Mouse (Mus musculus) stomach, embryonic 16.5 days (tissue): ENCODE data around the gene Susd4. TPM values are rescaled to one million over a fixed set of nuclear protein-coding genes. Genes with fewer than 3 reads are reported as not detected.

Source experiments
- ATAC-seq: fragments of 200-750 bp; cut with Nextera tagmentation; 2 replicates; pipeline ENCODE4 v1.8.0; 2017; ENCODE audit warnings: moderate number of reproducible peaks, moderate TSS enrichment; ENCODE audit not compliant: insufficient read depth, low FRiP score
- H3K27ac ChIP-seq: fragments of 300-500 bp; sonication (generic); 2 replicates; pipeline ENCODE4 v1.5.1; 2014; ENCODE audit warnings: low read length
- H3K27me3 ChIP-seq: fragments of 300-500 bp; sonication (generic); 2 replicates; pipeline ENCODE4 v1.6.1; 2014; ENCODE audit warnings: low read length, control low read depth, mixed read lengths; ENCODE audit not compliant: control insufficient read depth, insufficient read depth
- H3K36me3 ChIP-seq: fragments of 300-500 bp; sonication (generic); 2 replicates; pipeline ENCODE4 v1.6.1; 2014; ENCODE audit warnings: low read length; ENCODE audit not compliant: control insufficient read depth, insufficient read depth
- H3K4me1 ChIP-seq: fragments of 300-500 bp; sonication (generic); 2 replicates; pipeline ENCODE4 v1.6.1; 2014; ENCODE audit warnings: low read length, control low read depth, mixed read lengths; ENCODE audit not compliant: control insufficient read depth, insufficient read depth
- H3K4me2 ChIP-seq: fragments of 300-500 bp; sonication (generic); 2 replicates; pipeline ENCODE4 v1.6.1; 2014; ENCODE audit warnings: low read depth, low read length, mixed read lengths
- H3K4me3 ChIP-seq: fragments of 300-500 bp; sonication (generic); replicated peaks from 2 replicates; pipeline ENCODE4 v1.5.1; 2014; ENCODE audit warnings: mild to moderate bottlenecking, low read length
- H3K9ac ChIP-seq: fragments of 300-500 bp; sonication (generic); 2 replicates; pipeline ENCODE4 v1.6.1; 2014; ENCODE audit warnings: low read length
- H3K9me3 ChIP-seq: fragments of 300-500 bp; sonication (generic); replicated peaks from 2 replicates; pipeline ENCODE4 v1.6.1; 2016; ENCODE audit warnings: low read length, control low read depth; ENCODE audit not compliant: control insufficient read depth
- WGBS: fragments of 180-500 bp; shearing (Covaris S2); extraction: QIAGEN DNeasy Blood & Tissue Kit; methylation state at CpG from one replicate; pipeline ENCODE4 v1.1.7; 2014; 5-methylcytosine and 5-hydroxymethylcytosine counted together
- polyA plus RNA-seq: library from polyadenylated mRNA; unstranded; fragments of >200 nt; fragmentation: Nextera tagmentation; extraction: Ambion mirVana; gene quantifications from 2 replicates; pipeline ENCODE4 v1.2.1, GENCODE M21; 2015

The Susd4 gene
- polyA plus RNA-seq: 15.2 and 19.4 TPM in 2 replicates

DNA sequence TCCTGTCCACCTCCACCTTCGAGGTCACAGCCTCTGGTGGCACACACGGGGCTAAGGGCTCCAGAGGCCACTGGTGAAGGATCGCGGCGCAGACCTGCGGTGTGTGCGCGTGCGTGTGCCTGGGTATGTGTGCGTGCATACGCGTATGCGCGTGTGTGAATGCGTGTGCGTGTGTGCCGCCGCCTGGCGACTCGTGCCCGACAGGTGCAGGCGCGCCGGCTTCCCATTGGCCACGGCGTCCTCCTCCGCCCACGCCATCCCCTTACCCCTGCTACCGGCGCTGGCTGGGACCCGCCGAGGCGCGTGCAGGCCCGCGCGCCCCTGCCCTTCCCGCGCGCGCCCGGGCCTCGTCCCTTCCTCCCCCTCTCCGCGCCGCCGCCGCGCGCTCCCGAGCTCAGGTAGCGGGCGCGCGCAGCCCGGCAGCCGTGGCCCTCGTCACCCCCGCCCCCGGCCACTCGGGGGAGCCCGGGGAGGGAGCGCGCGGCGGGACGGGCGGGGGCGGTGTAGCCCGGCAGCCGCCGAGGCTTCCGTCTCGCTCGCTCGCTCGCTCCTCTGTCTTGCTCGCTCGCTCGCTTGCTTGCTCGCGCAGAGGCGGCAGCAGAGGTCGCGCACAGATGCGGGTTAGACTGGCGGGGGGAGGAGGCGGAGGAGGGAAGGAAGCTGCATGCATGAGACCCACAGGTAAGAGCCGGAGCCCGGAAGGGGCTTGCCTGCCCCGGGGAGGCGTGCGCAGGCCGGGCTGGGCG is at the start of gene Susd4:
Gene Susd4 (plus strand): TSS at position 145 of the 746 bp plus-strand sequence.
- Histone ChIP-seq H3K9ac (peak within 1 kb of the TSS; percentile 63), H3K36me3 (no peaks in the 10 kb centered on the region), H3K4me3 (peak within 1 kb of the TSS; percentile 53), H3K9me3 (no peaks in the 10 kb centered on the region), H3K27me3 (no peaks in the 10 kb centered on the region), H3K27ac (no peak within 1 kb of the TSS), H3K4me1 (peaks cover 14% of the 10 kb centered on the region), H3K4me2 (peak within 1 kb of the TSS; percentile 65)
- WGBS: under 1% methylated on average over 80 of the region's 95 CpGs
- peak; percentile 87 for ATAC-seq

DNA sequence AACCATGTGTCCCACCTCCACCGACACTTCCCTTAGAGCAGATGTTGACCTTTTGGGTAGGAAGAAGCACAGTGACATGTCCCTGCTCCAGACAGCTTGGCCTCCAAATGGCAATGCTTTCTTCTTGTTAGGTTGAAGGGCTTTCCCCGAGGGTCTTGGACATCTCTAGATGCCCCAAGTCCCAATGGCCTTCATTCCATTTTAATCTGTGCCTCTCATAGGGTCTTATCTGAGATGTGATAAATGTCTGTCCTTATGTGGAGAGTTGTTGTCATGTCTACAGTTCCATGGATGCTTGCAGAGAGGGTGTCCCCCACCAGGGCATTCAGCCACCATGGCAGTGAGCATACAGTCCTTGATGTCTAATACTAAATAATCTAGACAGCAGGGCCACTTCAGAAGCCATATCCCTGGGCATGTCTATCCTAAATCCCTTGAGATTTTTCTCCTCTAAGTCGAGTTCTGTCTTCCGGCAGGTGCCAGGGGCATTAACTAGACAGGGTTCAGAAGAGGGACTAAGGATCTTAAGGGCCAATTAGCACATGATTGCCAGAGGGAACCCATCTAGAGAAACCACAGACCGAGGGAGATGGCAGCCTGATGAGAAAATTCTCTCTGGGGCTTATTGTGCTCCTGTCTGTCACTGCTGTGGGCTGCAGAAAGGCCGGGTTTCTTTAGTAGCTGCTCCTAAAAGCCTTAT is 49.3 kb upstream of the Susd4 start:
- 74% methylated on average over 6 of the region's 6 CpGs for WGBS

DNA sequence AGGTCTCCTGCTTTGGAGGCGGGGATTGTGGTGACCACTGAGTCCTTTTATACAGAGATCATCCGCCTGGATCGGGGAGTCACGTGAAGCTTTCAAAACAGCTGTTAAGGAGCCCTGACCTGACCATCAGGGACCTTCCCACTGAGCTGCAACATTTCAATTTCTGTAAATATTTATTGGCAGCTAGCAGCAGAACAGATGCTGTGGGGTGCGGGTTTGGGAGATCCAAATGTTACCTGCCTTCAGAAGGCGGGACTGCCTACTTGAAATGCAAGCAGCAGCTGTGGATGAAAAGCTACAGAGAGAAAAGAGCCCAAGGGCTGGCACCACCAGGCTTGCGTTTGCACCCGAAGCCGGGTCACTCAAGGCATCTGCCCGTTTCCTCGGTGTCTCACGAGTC is 36.1 kb upstream of the Susd4 start:
- H3K27ac ChIP-seq: no peak overlapping the region
- H3K4me3 ChIP-seq: no peak overlapping the region
- no peak overlapping the region for H3K4me2 ChIP-seq
- H3K9me3 ChIP-seq: no peaks in the 10 kb centered on the region
- 0 out of 2 replicates have a peak, but pooled peaks cover 1% of the 10 kb centered on the region for H3K4me1 ChIP-seq
- H3K27me3 ChIP-seq: no peaks in the 10 kb centered on the region
- no peaks in the 10 kb centered on the region for H3K36me3 ChIP-seq
- 57% methylated on average over 12 of the region's 12 CpGs for WGBS
- no peak for ATAC-seq
- H3K9ac ChIP-seq: no peak overlapping the region

More for the DNA sequence above, 49.3 kb upstream of the Susd4 start:
- Histone ChIP-seq H3K27ac (no peak overlapping the region), H3K4me1 (no peaks in the 10 kb centered on the region), H3K9me3 (no peaks in the 10 kb centered on the region), H3K4me3 (no peak overlapping the region), H3K36me3 (no peaks in the 10 kb centered on the region), H3K4me2 (no peak overlapping the region), H3K27me3 (no peaks in the 10 kb centered on the region), H3K9ac (no peak overlapping the region)
- no peak for ATAC-seq

DNA sequence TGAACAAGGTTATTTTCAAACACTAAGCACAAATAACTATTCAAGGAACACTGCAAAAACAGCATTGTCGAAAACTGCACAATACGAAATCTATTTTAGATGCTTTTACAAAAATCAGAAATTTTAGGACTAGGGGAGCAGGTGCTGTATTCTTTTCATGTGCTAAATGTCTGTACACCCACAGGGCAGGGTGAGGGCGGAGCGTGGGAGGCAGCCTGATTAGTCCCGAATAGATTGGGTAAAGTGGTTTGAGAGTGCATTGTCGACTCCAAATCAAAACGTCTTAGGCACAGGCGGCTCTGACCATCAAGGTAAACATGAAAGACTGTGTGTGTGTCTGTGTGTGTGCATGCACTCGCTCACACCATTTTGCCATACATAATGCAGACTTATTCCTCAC is 34.7 kb upstream of the Susd4 start:
- H3K27ac ChIP-seq: no peak overlapping the region
- no peak for ATAC-seq
- no peaks in the 10 kb centered on the region for H3K36me3 ChIP-seq
- no peak overlapping the region for H3K4me2 ChIP-seq
- 79% methylated on average over 9 of the region's 9 CpGs for WGBS
- 0 out of 2 replicates have a peak, but pooled peaks cover 2% of the 10 kb centered on the region for H3K4me1 ChIP-seq
- H3K27me3 ChIP-seq: no peaks in the 10 kb centered on the region
- H3K9ac ChIP-seq: no peak overlapping the region
- H3K9me3 ChIP-seq: no peaks in the 10 kb centered on the region
- no peak overlapping the region for H3K4me3 ChIP-seq

DNA sequence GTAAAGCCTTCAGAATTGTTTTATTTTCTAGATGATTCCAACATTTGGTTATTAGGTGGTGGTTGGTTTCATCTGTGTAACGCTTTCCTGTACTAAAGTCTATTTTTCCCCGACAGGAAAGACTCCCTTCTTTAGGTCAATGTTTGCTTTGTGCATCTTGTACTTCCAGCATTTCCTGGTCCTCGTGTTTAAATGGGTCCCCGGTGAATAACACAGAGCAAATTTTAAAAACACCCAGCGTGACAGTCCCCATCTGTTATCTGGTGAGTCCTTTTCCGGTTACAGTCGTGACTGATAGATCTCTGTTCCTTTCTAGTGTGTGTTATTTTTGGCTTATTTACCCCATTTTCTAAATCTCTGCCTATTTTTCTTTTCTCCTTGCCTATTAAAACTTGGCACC is 31.0 kb upstream of the Susd4 start:
- Histone ChIP-seq H3K36me3 (no peaks in the 10 kb centered on the region), H3K4me3 (no peak overlapping the region), H3K27ac (no peak overlapping the region)

DNA sequence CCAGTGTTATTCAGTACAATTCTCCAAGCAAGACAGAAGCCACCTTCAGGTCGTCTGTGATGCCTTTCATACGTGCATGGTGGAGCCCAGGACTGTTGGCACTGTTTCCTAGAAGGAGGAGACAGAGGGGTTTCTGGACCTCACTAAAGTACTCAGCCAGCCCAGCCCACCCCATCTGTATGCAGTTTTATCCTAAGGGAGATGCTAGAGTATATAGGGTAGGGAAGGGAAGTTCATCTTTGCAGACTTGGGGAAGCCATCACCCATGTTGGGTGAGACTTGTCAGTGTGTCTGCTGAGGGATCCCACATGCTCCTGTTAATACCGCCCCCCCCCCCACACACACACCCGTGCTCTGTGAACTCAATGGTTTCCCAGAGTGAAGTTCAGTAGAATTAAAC is 27.8 kb upstream of the Susd4 start:
- no peak overlapping the region for H3K27ac ChIP-seq
- WGBS: 33% methylated on average over 4 of the region's 4 CpGs
- no peak overlapping the region for H3K4me2 ChIP-seq
- H3K27me3 ChIP-seq: no peaks in the 10 kb centered on the region
- H3K4me3 ChIP-seq: no peak overlapping the region
- no peak for ATAC-seq
- H3K36me3 ChIP-seq: no peaks in the 10 kb centered on the region
- H3K9ac ChIP-seq: no peak overlapping the region
- no peaks in the 10 kb centered on the region for H3K9me3 ChIP-seq
- 0 out of 2 replicates have a peak, but pooled peaks cover 5% of the 10 kb centered on the region for H3K4me1 ChIP-seq

More for the DNA sequence above, 31.0 kb upstream of the Susd4 start:
- Histone ChIP-seq H3K4me1 (0 out of 2 replicates have a peak, but pooled peaks cover 5% of the 10 kb centered on the region), H3K9ac (no peak overlapping the region), H3K27me3 (no peaks in the 10 kb centered on the region), H3K9me3 (no peaks in the 10 kb centered on the region), H3K4me2 (no peak overlapping the region)
- WGBS: 16% methylated on average over 7 of the region's 7 CpGs
- ATAC-seq: no peak

DNA sequence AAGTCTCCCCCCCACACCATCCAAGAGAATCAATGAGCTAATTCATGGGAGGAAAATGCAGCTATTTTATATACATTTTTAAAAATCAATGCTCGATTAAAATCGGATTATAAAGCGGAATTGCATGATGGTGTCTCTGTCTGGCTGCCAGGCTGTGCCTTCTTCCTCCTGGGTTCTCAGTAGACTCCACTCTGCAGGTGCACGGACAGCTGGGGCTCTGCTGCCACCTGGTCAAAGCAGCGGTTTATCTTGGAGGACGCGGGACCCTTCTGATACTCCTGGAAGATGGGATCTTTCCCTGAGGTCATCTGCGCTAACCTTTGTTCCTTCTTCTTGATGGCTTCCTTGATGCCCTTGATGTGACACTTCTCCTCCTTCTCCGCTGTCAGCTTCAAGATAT is 16.6 kb upstream of the Susd4 start:
- Histone ChIP-seq H3K4me3 (no peak overlapping the region), H3K36me3 (no peaks in the 10 kb centered on the region)

DNA sequence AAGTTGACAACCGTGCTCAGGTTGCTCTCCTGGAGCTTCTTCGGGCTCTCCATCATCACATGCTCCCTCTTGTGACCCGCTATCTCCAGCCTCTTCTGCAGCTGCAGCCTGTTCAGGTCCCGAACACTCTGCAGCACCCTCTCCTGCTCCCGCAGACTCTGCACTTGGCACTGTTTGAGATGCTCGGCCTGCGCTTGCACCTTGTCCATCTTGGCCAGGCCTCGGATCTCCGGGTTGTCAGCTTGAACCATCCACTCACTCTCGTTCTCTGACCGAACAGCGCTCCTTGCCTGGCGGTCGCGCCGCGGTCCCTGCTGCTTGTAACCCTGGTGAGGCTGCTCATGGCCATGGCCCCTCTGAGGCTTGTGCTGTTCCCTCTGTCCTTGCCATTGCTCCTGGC is 15.8 kb upstream of the Susd4 start:
- WGBS: 81% methylated on average over 17 of the region's 17 CpGs
- Histone ChIP-seq H3K27me3 (no peaks in the 10 kb centered on the region; the same call in 1 of the 2 replicates), H3K9me3 (no peaks in the 10 kb centered on the region), H3K36me3 (no peaks in the 10 kb centered on the region), H3K27ac (no peak overlapping the region), H3K9ac (no peak overlapping the region), H3K4me1 (no peaks in the 10 kb centered on the region), H3K4me3 (no peak overlapping the region), H3K4me2 (no peak overlapping the region)
- ATAC-seq: no peak

More for the DNA sequence above, 16.6 kb upstream of the Susd4 start:
- no peak for ATAC-seq
- H3K4me2 ChIP-seq: no peak overlapping the region
- H3K4me1 ChIP-seq: no peaks in the 10 kb centered on the region
- no peak overlapping the region for H3K9ac ChIP-seq
- no peaks in the 10 kb centered on the region; the same call in 1 of the 2 replicates for H3K27me3 ChIP-seq
- 89% methylated on average over 9 of the region's 9 CpGs for WGBS
- no peak overlapping the region for H3K27ac ChIP-seq
- H3K9me3 ChIP-seq: no peaks in the 10 kb centered on the region

DNA sequence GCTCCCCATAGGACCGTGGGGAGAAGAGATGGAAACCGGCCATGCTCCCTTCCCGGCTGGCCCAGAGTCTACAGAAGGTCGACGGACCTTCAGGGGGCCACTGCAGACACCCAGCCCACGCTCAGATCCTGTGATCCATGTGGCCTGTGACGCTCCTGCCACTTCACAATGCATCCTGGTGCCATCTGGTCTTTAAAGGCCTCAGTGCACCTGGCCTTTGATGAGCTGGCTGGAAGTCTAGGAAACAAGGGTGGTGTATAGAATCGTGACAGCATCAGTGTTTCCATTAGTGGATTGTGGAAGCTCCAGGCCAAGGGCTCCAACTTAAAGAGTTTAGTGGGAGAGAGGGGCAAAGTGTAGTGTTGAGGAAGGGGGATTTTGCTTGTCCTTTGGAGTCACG is 14.6 kb upstream of the Susd4 start, which contains the start of gene Ccdc185:
Gene Ccdc185 (minus strand): TSS at position 101 of the 400 bp plus-strand sequence.
- no peak within 1 kb of the TSS for H3K27ac ChIP-seq
- no peak within 1 kb of the TSS for H3K4me3 ChIP-seq
- H3K27me3 ChIP-seq: no peaks in the 10 kb centered on the region; the same call in 1 of the 2 replicates
- WGBS: 88% methylated on average over 9 of the region's 9 CpGs
- H3K4me2 ChIP-seq: no peak within 1 kb of the TSS
- no peak for ATAC-seq
- H3K4me1 ChIP-seq: no peaks in the 10 kb centered on the region
- H3K9me3 ChIP-seq: no peaks in the 10 kb centered on the region
- H3K36me3 ChIP-seq: no peaks in the 10 kb centered on the region
- H3K9ac ChIP-seq: no peak within 1 kb of the TSS
